Mouse (Mus musculus) liver, postnatal 0 days (tissue): ENCODE measurements around the gene Tmc4. TPM values are rescaled to one million over a fixed set of nuclear protein-coding genes. Genes with fewer than 3 reads are reported as not detected.
A peak's percentile ranks its signal among the peaks of the same experiment; 100 is the strongest.
"Not testable (repeated sequence)": the region's sequence is repeated elsewhere in the genome, so short reads cannot be mapped to it uniquely, and the experiment has no call there.

ENCODE experiments used
- ATAC-seq: fragments of 200-750 bp; cut with Nextera tagmentation; 2 replicates; pipeline ENCODE4 v1.8.0; 2017; ENCODE audit warnings: mild to moderate bottlenecking, moderate library complexity
- DNase-seq: peaks from one replicate; pipeline ENCODE4 v3.0.0-alpha.2; 2016
- H3K27ac ChIP-seq: fragments of 300-500 bp; sonication (generic); 2 replicates; pipeline ENCODE4 v1.5.1; 2014; ENCODE audit warnings: antibody characterized with exemption, moderate library complexity, mild to moderate bottlenecking, low read depth
- H3K27me3 ChIP-seq: fragments of 300-500 bp; sonication (generic); 2 replicates; pipeline ENCODE4 v1.6.1; 2014; ENCODE audit warnings: low read length, control low read depth, mixed read lengths; ENCODE audit not compliant: insufficient read depth
- H3K36me3 ChIP-seq: fragments of 300-500 bp; sonication (generic); replicated peaks from 2 replicates; pipeline ENCODE4 v1.6.1; 2014; ENCODE audit warnings: mild to moderate bottlenecking, control low read depth, low read length, moderate library complexity, mixed read lengths; ENCODE audit not compliant: insufficient read depth
- H3K4me1 ChIP-seq: fragments of 300-500 bp; sonication (generic); 2 replicates; pipeline ENCODE4 v1.6.1; 2014; ENCODE audit warnings: antibody characterized with exemption, mild to moderate bottlenecking, control low read depth; ENCODE audit not compliant: insufficient read depth
- H3K4me2 ChIP-seq: fragments of 300-500 bp; sonication (generic); 2 replicates; pipeline ENCODE4 v1.6.1; 2014; ENCODE audit warnings: low read depth, mild to moderate bottlenecking, low read length, moderate library complexity, mixed read lengths
- H3K4me3 ChIP-seq: fragments of 300-500 bp; sonication (generic); 2 replicates; pipeline ENCODE4 v1.5.1; 2014; ENCODE audit warnings: low read depth, low read length
- H3K9ac ChIP-seq: fragments of 300-500 bp; sonication (generic); replicated peaks from 2 replicates; pipeline ENCODE4 v1.6.1; 2014; ENCODE audit warnings: mild to moderate bottlenecking, moderate library complexity
- H3K9me3 ChIP-seq: fragments of 300-500 bp; sonication (generic); 2 replicates; pipeline ENCODE4 v1.6.1; 2016; ENCODE audit warnings: mild to moderate bottlenecking, control low read depth, low read length, mixed read lengths
- CTCF ChIP-seq: sonication (generic); IDR thresholded peaks from 2 replicates; pipeline ENCODE4 v1.5.1; 2016; ENCODE audit warnings: antibody characterized with exemption, low read depth
- EP300 ChIP-seq: IDR thresholded peaks from 2 replicates; pipeline ENCODE4 v1.6.1; 2016; ENCODE audit warnings: antibody characterized with exemption, low read depth, mild to moderate bottlenecking
- WGBS: fragments of 180-500 bp; shearing (Covaris S2); extraction: QIAGEN DNeasy Blood & Tissue Kit; methylation state at CpG from one replicate; pipeline ENCODE4 v1.1.7; 2014; ENCODE audit not compliant: insufficient replicate concordance; 5-methylcytosine and 5-hydroxymethylcytosine counted together
- polyA plus RNA-seq: library from polyadenylated mRNA; unstranded; fragments of >200 nt; fragmentation: Nextera tagmentation; extraction: Ambion mirVana; gene quantifications from 2 replicates; pipeline ENCODE4 v1.2.1, GENCODE M21; 2015

Tmc4 gene
- polyA plus RNA-seq, 1 experiment from 2014 or later, result 4.7 TPM

GRCm38 (mm10) chr7:3703879-3704441 lies 26.6 kb upstream of the Tmc4 start, which contains the start of gene Rps9:
TSS of gene Rps9 (plus strand) at chr7:3703993.
- Histone ChIP-seq H3K4me2 (peak within 1 kb of the TSS; percentile 82), H3K9me3 (no peaks in the 10 kb centered on the region), H3K27me3 (no peaks in the 10 kb centered on the region), H3K36me3 (peaks cover 35% of the 10 kb centered on the region), H3K27ac (peak within 1 kb of the TSS; percentile 93), H3K4me1 (peaks cover 11% of the 10 kb centered on the region), H3K4me3 (peak within 1 kb of the TSS; percentile 74), H3K9ac (peak within 1 kb of the TSS; percentile 72)
- DNase-seq (peak; percentile 96), ATAC-seq (peak; percentile 93)
- TF ChIP-seq EP300, result peak; percentile 72
- peak; percentile 30 for TF ChIP-seq CTCF
- WGBS, result 2% methylated on average over 42 of the region's 42 CpGs

DNA sequence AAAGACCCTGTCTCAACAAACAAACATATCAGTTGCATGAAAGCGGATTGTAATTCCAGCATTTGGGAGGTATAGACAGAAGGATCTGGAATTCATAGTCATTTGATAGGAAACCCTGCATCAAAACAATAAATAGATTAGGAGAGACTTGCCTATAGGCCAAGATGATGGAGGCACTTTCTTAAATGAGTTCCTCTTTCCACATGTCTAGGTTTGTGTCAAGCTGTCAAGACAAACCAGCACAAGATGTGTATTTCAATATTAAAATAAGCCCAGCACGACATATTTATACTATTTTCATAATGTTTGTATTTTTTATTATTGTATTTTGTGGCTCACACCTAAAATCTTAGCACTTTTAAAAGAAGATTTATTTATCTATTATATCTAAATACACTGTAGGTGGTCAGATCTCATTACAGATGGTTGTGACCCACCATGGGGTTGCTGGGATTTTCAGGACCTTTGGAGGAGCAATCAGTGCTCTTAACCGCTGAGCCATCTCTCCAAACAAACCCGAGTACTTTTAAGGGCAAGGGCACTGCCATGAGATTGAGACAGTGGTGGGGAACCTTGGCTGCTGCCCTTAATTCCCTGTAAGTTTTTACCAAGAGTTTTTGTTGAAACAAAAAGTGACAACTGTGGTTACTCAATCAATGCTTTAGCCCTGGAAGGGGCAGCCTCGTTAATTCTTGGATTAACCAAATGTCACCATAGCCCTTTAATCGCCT lies 26.0 kb upstream of the Tmc4 start:
- TF ChIP-seq CTCF (no peak), EP300 (no peak)
- 20% methylated on average over 6 of the region's 6 CpGs for WGBS
- DNase-seq (no peak), ATAC-seq (peak; percentile 28)
- peaks cover 11% of the 10 kb centered on the region for H3K4me1 ChIP-seq
- peak overlapping the region; percentile 42 for H3K9ac ChIP-seq
- H3K27me3 ChIP-seq, result no peaks in the 10 kb centered on the region
- peaks cover 38% of the 10 kb centered on the region for H3K36me3 ChIP-seq
- peak overlapping the region; percentile 93 for H3K27ac ChIP-seq
- peak overlapping the region; percentile 74 for H3K4me3 ChIP-seq
- no peaks in the 10 kb centered on the region for H3K9me3 ChIP-seq
- H3K4me2 ChIP-seq, result peak overlapping the region; percentile 82

GRCm38 (mm10) chr7:3698471-3698870 lies 21.1 kb upstream of the Tmc4 start:
- H3K9me3 ChIP-seq, result no peaks in the 10 kb centered on the region
- H3K4me3 ChIP-seq, result no peak overlapping the region
- TF ChIP-seq CTCF, result no peak
- no peak for TF ChIP-seq EP300
- H3K4me1 ChIP-seq, result peaks cover 5% of the 10 kb centered on the region; the same call in 1 of the 2 replicates
- no peak overlapping the region for H3K9ac ChIP-seq
- ATAC-seq (no peak), DNase-seq (no peak)
- WGBS, result 81% methylated on average over 6 of the region's 6 CpGs
- no peak overlapping the region for H3K27ac ChIP-seq
- H3K4me2 ChIP-seq, result no peak overlapping the region
- H3K36me3 ChIP-seq, result peaks cover 24% of the 10 kb centered on the region
- H3K27me3 ChIP-seq, result no peaks in the 10 kb centered on the region

DNA sequence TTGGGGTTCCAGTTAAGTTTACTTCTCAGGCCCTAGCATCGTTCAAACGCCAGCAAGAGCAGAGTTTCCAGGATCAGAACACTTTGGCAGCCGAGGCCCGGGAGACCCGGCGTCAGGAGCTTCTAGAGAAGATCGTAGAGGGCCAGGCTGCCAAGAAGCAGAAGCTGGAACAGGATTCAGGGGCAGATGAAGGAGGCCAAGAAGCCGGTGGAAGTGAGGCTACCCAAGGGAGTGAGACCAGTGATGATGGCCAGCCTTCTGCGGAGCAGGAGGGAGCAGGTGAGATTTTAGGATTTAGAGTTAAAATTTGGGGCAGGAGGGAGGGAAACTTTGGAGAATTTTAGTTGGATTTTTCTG lies 17.6 kb upstream of the Tmc4 start:
- ATAC-seq, H3K27me3 ChIP-seq, H3K9me3 ChIP-seq, DNase-seq: not testable (repeated sequence)
- H3K9ac ChIP-seq, result peak overlapping the region; percentile 79
- WGBS, result 7% methylated on average over 9 of the region's 9 CpGs
- H3K4me3 ChIP-seq, result peak overlapping the region; percentile 73
- H3K4me1 ChIP-seq, result peaks cover 19% of the 10 kb centered on the region
- peaks cover 12% of the 10 kb centered on the region for H3K36me3 ChIP-seq
- H3K27ac ChIP-seq, result peak overlapping the region; percentile 88
- peak overlapping the region; percentile 93 for H3K4me2 ChIP-seq

DNA sequence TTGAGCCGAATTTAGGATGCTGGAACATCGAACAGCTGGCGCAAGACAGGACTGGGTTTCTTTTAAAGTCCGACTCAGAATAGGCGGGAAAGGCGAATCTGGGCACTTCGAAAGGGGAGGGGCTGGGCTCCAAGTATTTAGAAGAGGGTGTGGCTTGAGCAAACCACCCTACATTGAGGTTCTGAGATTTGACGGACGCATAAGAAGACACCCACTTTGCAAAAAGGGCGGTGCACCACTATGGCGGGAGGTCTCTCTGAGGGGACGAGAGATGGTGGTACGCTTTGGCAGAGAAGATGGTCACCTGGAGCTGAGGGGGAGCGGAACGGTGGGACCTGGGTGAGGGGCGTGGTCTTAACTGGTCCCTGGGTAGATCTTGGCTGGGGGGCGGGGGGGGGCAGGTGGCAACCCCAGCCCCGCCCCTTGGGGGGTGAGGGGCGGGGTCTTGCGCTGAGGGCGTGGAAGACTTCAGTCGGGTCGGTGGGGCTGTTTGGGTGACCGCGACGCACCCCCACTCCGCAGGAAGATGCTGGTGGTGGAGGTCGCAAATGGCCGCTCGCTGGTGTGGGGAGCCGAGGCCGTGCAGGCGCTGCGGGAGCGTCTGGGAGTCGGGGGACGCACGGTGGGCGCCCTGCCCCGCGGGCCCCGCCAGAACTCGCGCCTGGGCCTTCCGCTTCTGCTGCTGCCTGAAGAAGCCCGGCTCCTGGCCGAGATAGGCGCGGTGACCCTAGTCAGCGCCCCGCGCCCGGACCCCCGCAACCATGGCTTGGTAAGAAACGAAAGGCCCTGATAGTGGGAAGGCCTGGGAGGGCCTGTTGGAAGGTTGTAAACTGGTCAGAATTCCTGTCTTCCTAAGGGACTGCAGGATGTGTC lies 17.0 kb upstream of the Tmc4 start:
- Histone ChIP-seq H3K4me1 (peaks cover 19% of the 10 kb centered on the region), H3K9ac (peak overlapping the region; percentile 79), H3K36me3 (peaks cover 10% of the 10 kb centered on the region), H3K27ac (peak overlapping the region; percentile 88), H3K4me3 (peak overlapping the region; percentile 73), H3K4me2 (peak overlapping the region; percentile 93), H3K27me3 (no peaks in the 10 kb centered on the region), H3K9me3 (no peaks in the 10 kb centered on the region)
- 2% methylated on average over 40 of the region's 55 CpGs for WGBS
- ATAC-seq (peak; percentile 49), DNase-seq (peak; percentile 78)
- TF ChIP-seq CTCF (no peak), EP300 (no peak)

GRCm38 (mm10) chr7:3693809-3694075 lies 16.4 kb upstream of the Tmc4 start:
- ATAC-seq (no peak; the same call in 1 of the 2 replicates), DNase-seq (no peak)
- Histone ChIP-seq H3K9me3 (no peaks in the 10 kb centered on the region), H3K36me3 (peaks cover 10% of the 10 kb centered on the region), H3K4me2 (peak overlapping the region; percentile 93), H3K9ac (peak overlapping the region; percentile 79), H3K27me3 (no peaks in the 10 kb centered on the region), H3K4me1 (peaks cover 19% of the 10 kb centered on the region), H3K27ac (peak overlapping the region; percentile 88), H3K4me3 (peak overlapping the region; percentile 73)
- under 1% methylated on average over 18 of the region's 18 CpGs for WGBS
- TF ChIP-seq CTCF (no peak), EP300 (no peak)
